Mouse (Mus musculus) G1E (cell line): ENCODE measurements at regions not wholly inside any gene's neighbourhood (a gene's known extent, or its start where the extent isn't known, plus 50 kb on each side); places are given as distances from the start of the nearest gene placed in this dataset.

ENCODE experiments used
- CTCF ChIP-seq: IDR thresholded peaks from 2 replicates; pipeline ENCODE4 v1.5.1; 2012; ENCODE audit warnings: low read depth, low read length, inconsistent platforms, mixed read lengths
- GATA1 ChIP-seq: IDR thresholded peaks from 2 replicates; pipeline ENCODE4 v1.6.1; 2012; ENCODE audit warnings: borderline replicate concordance, low read length, inconsistent platforms, mixed read lengths
- POLR2AphosphoS5 ChIP-seq: IDR thresholded peaks from 2 replicates; pipeline ENCODE4 v1.6.1; 2012; ENCODE audit warnings: low read depth, low read length, inconsistent platforms; ENCODE audit not compliant: insufficient replicate concordance
- TAL1 ChIP-seq: conservative IDR thresholded peaks from 2 replicates; pipeline ENCODE4 v1.6.1; 2012; ENCODE audit warnings: low read depth, low read length, inconsistent platforms, mixed read lengths

- no peak for TF ChIP-seq TAL1
- TF ChIP-seq POLR2AphosphoS5, result no peak
- no peak for TF ChIP-seq CTCF
- TF ChIP-seq GATA1, result no peak
Observed at GRCm38 (mm10) chr7:138758386-138758785, 87.5 kb upstream of the Ppp2r2d start.
